Mouse (Mus musculus) midbrain, embryonic 10.5 days (tissue): ENCODE data around the gene Rem1. TPM values are rescaled to one million over a fixed set of nuclear protein-coding genes. Genes with fewer than 3 reads are reported as not detected.

Source experiments
- DNase-seq: peaks from one replicate; pipeline ENCODE4 v3.0.0-alpha.2; 2017; ENCODE audit warnings: low spot score
- H3K27ac ChIP-seq: fragments of 300-500 bp; sonication (generic); replicated peaks from 2 replicates; pipeline ENCODE4 v1.5.1; 2016; ENCODE audit warnings: mild to moderate bottlenecking
- H3K27me3 ChIP-seq: fragments of 300-500 bp; sonication (generic); 2 replicates; pipeline ENCODE4 v1.6.1; 2016; ENCODE audit warnings: low read depth, mild to moderate bottlenecking; ENCODE audit not compliant: poor library complexity, severe bottlenecking
- H3K36me3 ChIP-seq: fragments of 300-500 bp; sonication (generic); 2 replicates; pipeline ENCODE4 v1.6.1; 2016; ENCODE audit warnings: mild to moderate bottlenecking, moderate library complexity
- H3K4me1 ChIP-seq: fragments of 300-500 bp; sonication (generic); 2 replicates; pipeline ENCODE4 v1.6.1; 2016
- H3K4me3 ChIP-seq: fragments of 300-500 bp; sonication (generic); 2 replicates; pipeline ENCODE4 v1.5.1; 2016; ENCODE audit warnings: mild to moderate bottlenecking, moderate library complexity
- H3K9me3 ChIP-seq: fragments of 300-500 bp; sonication (generic); replicated peaks from 2 replicates; pipeline ENCODE4 v1.6.1; 2016; ENCODE audit warnings: mild to moderate bottlenecking
- WGBS: fragments of 180-500 bp; shearing (Covaris S2); methylation state at CpG from one replicate; pipeline ENCODE4 v1.1.7; 2016; 5-methylcytosine and 5-hydroxymethylcytosine counted together
- polyA plus RNA-seq: library from polyadenylated mRNA; unstranded; fragments of >200 nt; fragmentation: Nextera tagmentation; extraction: Ambion mirVana; gene quantifications from 2 replicates; pipeline ENCODE4 v1.2.1, GENCODE M21; 2016

Gene Rem1
- polyA plus RNA-seq = 0.26 and 0.33 TPM in 2 replicates

DNA sequence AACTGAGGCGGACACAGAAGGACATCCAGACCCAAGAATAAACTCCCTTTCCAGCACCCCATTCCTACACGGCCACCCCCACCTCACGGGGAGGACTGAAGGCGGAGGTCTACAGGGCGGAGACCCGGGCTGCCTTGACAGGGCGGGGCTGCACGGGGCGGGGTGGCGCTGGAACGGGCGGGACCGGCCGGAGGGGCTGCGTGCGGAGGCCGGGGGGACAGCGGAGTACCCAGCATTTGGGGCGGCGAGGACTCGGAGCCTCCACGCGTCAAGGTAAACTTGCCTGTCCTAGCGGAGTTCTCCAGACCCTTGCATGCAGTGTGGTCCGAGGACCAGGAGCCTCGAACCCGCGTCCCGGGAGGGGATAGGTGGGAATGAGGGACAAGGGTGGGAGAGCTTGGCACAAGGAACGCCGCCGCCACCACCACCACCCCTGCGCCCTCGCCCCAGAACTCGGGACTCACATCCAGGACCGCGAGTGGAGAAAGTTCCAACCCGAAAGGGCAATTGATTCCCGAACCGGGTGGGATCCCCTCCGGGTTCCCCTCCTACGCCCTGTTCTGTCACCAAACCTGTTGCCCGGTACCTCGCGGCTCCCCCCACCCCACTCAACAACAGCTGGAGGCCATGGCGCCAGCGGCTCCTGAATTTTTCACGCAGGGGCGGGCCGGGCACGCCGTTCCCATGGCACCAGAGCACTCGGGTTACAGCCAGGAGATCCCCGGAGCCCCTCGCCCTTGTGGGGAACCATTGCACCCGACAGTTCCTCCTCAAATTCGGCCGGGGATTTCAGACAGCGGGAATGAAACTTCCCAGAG lies at the start of gene Rem1:
Gene Rem1, plus strand, starts transcription at position 178 of the 818 bp plus-strand sequence.
- H3K4me1 ChIP-seq = peaks cover 20% of the 10 kb centered on the region
- no peaks in the 10 kb centered on the region for H3K36me3 ChIP-seq
- H3K9me3 ChIP-seq = no peaks in the 10 kb centered on the region
- WGBS = 3% methylated on average over 59 of the region's 59 CpGs
- no peak within 1 kb of the TSS; the same call in 1 of the 2 replicates for H3K27ac ChIP-seq
- peak within 1 kb of the TSS; percentile 57 for H3K4me3 ChIP-seq
- peak; percentile 56 for DNase-seq
- peaks cover 66% of the 10 kb centered on the region for H3K27me3 ChIP-seq

- no peaks in the 10 kb centered on the region for H3K27me3 ChIP-seq
- H3K4me1 ChIP-seq = peaks cover 4% of the 10 kb centered on the region; the same call in 1 of the 2 replicates
- 75% methylated on average over 7 of the region's 7 CpGs for WGBS
- no peak within 1 kb of the TSS for H3K4me3 ChIP-seq
- no peaks in the 10 kb centered on the region for H3K36me3 ChIP-seq
- no peak within 1 kb of the TSS for H3K27ac ChIP-seq
- H3K9me3 ChIP-seq = no peaks in the 10 kb centered on the region
- no peak for DNase-seq
Measured at GRCm38 (mm10) chr2:152580107-152580506, 46.6 kb upstream of the Rem1 start, which contains the start of gene Defb19. Defb19 (minus strand) TSS chr2:152580312.

- no peaks in the 10 kb centered on the region for H3K36me3 ChIP-seq
- H3K4me1 ChIP-seq = peaks cover 4% of the 10 kb centered on the region; the same call in 1 of the 2 replicates
- no peak overlapping the region for H3K4me3 ChIP-seq
- DNase-seq = no peak
- no peaks in the 10 kb centered on the region for H3K27me3 ChIP-seq
- 92% methylated on average over 11 of the region's 11 CpGs for WGBS
- H3K9me3 ChIP-seq = no peaks in the 10 kb centered on the region
- H3K27ac ChIP-seq = no peak overlapping the region
Measured at GRCm38 (mm10) chr2:152580612-152581011, 46.1 kb upstream of the Rem1 start.

- 73% methylated on average over 4 of the region's 4 CpGs for WGBS
- no peaks in the 10 kb centered on the region for H3K4me1 ChIP-seq
- no peaks in the 10 kb centered on the region for H3K9me3 ChIP-seq
- H3K4me3 ChIP-seq = no peak overlapping the region
- no peaks in the 10 kb centered on the region for H3K27me3 ChIP-seq
- peak; percentile 17 for DNase-seq
- no peaks in the 10 kb centered on the region for H3K36me3 ChIP-seq
- H3K27ac ChIP-seq = no peak overlapping the region
Measured at GRCm38 (mm10) chr2:152586926-152587560, 39.7 kb upstream of the Rem1 start.

DNA sequence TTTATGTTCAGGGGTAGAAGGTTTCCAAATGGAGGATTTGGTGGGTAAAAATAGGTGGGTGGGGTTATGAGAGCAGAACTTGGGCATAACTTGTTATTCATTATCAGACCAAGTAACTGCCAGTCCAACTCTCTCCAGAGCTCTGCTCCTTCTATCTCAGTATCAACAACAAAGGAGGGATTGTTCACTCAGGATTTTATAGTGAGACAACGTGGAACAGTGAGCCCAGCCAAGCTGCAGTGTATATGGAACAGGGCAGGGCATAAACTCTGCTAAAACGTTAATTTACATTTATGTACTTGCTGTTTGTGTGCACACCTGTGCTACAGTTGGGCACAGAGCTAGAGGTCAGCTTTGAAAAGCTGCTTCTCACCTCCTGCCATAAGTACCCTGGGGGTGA lies 38.3 kb upstream of the Rem1 start:
- H3K4me1 ChIP-seq = no peaks in the 10 kb centered on the region
- H3K36me3 ChIP-seq = no peaks in the 10 kb centered on the region
- WGBS = 62% methylated on average over 2 of the region's 2 CpGs
- H3K9me3 ChIP-seq = no peaks in the 10 kb centered on the region
- H3K27ac ChIP-seq = no peak overlapping the region
- no peaks in the 10 kb centered on the region for H3K27me3 ChIP-seq
- no peak for DNase-seq
- no peak overlapping the region for H3K4me3 ChIP-seq

DNA sequence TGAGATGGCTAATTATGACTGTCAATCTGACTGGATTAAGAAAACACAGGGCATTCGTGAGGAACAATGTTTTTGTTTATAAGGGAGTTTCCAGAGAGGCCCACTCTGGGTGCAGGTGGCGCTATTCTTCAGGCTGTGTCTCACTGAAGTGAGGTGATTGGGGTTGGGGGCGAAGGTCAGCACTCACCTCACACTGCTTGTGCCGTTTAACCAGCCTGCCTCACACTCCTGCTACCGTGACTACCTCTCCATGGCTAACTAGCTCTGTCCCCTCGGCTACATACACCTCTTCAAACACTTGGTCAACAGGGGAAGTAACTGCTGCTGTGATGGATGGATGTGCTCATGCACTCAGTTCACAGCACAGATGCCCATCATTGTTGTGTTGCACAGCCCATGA lies 37.7 kb upstream of the Rem1 start:
- no peaks in the 10 kb centered on the region for H3K9me3 ChIP-seq
- H3K27me3 ChIP-seq = no peaks in the 10 kb centered on the region
- H3K4me3 ChIP-seq = no peak overlapping the region
- no peaks in the 10 kb centered on the region for H3K4me1 ChIP-seq
- H3K36me3 ChIP-seq = no peaks in the 10 kb centered on the region
- no peak for DNase-seq
- 58% methylated on average over 6 of the region's 6 CpGs for WGBS
- H3K27ac ChIP-seq = no peak overlapping the region

GRCm38 (mm10) chr2:152599299-152599698 lies 27.5 kb upstream of the Rem1 start, which contains the start of gene Defb45:
Defb45 (minus strand) TSS chr2:152599399.
- H3K27ac ChIP-seq = no peak within 1 kb of the TSS
- H3K4me1 ChIP-seq = no peaks in the 10 kb centered on the region
- no peak for DNase-seq
- WGBS = 75% methylated on average over 7 of the region's 7 CpGs
- H3K4me3 ChIP-seq = no peak within 1 kb of the TSS
- H3K9me3 ChIP-seq = no peaks in the 10 kb centered on the region
- H3K36me3 ChIP-seq = no peaks in the 10 kb centered on the region
- H3K27me3 ChIP-seq = no peaks in the 10 kb centered on the region

- H3K4me3 ChIP-seq = no peak overlapping the region
- H3K27ac ChIP-seq = no peak overlapping the region
- H3K36me3 ChIP-seq = no peaks in the 10 kb centered on the region
- no peak for DNase-seq
- H3K4me1 ChIP-seq = no peaks in the 10 kb centered on the region
- WGBS = 92% methylated on average over 6 of the region's 6 CpGs
- H3K9me3 ChIP-seq = no peaks in the 10 kb centered on the region
- H3K27me3 ChIP-seq = no peaks in the 10 kb centered on the region
Measured at GRCm38 (mm10) chr2:152600076-152600475, 26.7 kb upstream of the Rem1 start.

- Histone ChIP-seq H3K27me3 (no peaks in the 10 kb centered on the region), H3K9me3 (no peaks in the 10 kb centered on the region), H3K27ac (no peak overlapping the region), H3K4me3 (no peak overlapping the region), H3K4me1 (no peaks in the 10 kb centered on the region), H3K36me3 (no peaks in the 10 kb centered on the region)
- no peak for DNase-seq
- 73% methylated on average over 4 of the region's 4 CpGs for WGBS
Measured at GRCm38 (mm10) chr2:152601275-152601960, 25.3 kb upstream of the Rem1 start.

DNA sequence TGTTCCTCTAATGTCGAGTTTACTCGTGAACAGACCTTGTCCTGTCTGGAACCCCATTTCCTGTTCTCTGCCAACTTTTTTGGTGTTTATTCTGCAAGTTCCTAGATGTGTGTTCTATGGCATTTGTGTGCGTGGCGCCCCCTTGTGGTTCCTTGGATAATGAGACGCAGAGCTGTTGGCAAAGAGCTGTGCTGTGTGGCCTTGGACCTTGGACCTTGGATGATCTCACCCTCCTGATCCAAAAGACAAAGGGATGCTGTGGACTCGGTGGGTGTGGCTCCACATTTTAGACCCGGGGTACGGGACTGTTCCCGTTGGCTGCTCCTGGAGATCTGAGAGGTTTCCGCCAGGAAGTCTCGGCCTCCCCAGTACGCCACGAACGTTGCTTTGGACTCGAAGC lies 22.7 kb upstream of the Rem1 start, which contains the start of gene Defb36:
Gene Defb36, plus strand, starts transcription at position 271 of the 400 bp plus-strand sequence.
- H3K4me3 ChIP-seq = no peak within 1 kb of the TSS
- no peaks in the 10 kb centered on the region for H3K9me3 ChIP-seq
- no peaks in the 10 kb centered on the region for H3K36me3 ChIP-seq
- no peaks in the 10 kb centered on the region for H3K4me1 ChIP-seq
- DNase-seq = no peak
- H3K27ac ChIP-seq = no peak within 1 kb of the TSS
- H3K27me3 ChIP-seq = no peaks in the 10 kb centered on the region
- 84% methylated on average over 15 of the region's 15 CpGs for WGBS

DNA sequence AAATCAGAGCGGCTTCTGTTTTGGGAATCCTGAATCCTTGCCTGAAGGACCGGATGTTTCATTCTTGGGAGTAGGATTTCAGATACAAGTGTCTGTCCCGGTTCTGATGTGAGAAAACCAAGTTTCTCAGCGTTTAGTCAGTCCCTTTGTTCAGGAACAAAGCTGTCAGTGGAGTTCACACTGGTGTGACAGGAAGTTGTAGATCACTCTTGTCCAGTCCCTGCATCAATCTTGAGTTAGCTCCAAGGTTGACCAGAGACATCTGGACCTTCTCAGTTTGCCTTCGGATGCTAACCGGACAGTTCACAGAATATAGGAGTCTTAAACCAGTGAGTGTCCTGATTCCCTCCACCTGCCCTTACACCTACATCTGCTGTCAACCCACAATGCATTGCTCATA lies 19.0 kb upstream of the Rem1 start:
- no peaks in the 10 kb centered on the region for H3K9me3 ChIP-seq
- H3K4me3 ChIP-seq = no peak overlapping the region
- no peaks in the 10 kb centered on the region for H3K27me3 ChIP-seq
- H3K27ac ChIP-seq = no peak overlapping the region
- H3K36me3 ChIP-seq = no peaks in the 10 kb centered on the region
- H3K4me1 ChIP-seq = peaks cover 10% of the 10 kb centered on the region
- DNase-seq = no peak
- WGBS = 78% methylated on average over 6 of the region's 6 CpGs

- no peak overlapping the region for H3K4me3 ChIP-seq
- no peaks in the 10 kb centered on the region for H3K27me3 ChIP-seq
- H3K4me1 ChIP-seq = peaks cover 10% of the 10 kb centered on the region
- WGBS = 92% methylated on average over 1 of the region's 1 CpGs
- no peaks in the 10 kb centered on the region for H3K9me3 ChIP-seq
- H3K27ac ChIP-seq = no peak overlapping the region
- no peaks in the 10 kb centered on the region for H3K36me3 ChIP-seq
- DNase-seq = no peak
Measured at GRCm38 (mm10) chr2:152608719-152609118, 18.0 kb upstream of the Rem1 start.
